Mouse (Mus musculus) G1E (cell line): ENCODE measurements around the gene Pkd1l2.

Experiments
- GATA1 ChIP-seq: IDR thresholded peaks from 2 replicates; pipeline ENCODE4 v1.6.1; 2012; ENCODE audit warnings: borderline replicate concordance, low read length, inconsistent platforms, mixed read lengths
- TAL1 ChIP-seq: conservative IDR thresholded peaks from 2 replicates; pipeline ENCODE4 v1.6.1; 2012; ENCODE audit warnings: low read depth, low read length, inconsistent platforms, mixed read lengths

DNA sequence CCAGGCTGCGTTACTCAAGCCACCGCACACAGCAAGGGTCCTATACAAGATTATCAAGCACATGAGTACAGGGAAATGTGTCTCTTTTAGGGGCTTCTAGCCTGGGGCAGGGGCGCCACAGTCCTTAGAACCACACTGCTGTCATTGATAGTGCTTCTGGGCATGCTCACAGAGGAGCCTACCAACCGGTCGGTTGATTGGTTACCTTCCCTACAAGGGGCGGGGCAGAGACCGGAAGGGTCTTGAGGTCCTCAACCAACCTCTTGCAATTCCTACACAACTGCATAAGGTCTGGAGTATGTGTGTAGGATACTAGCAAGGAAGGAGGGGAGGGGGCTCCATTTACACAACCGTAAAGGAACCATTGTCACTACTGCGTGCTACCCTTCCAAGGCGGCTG lies 53.6 kb downstream of the Pkd1l2 start:
- TF ChIP-seq GATA1, result no peak
- no peak for TF ChIP-seq TAL1
